Mouse (Mus musculus) thymus, postnatal 0 days (tissue): ENCODE measurements around the gene Ago1. TPM values are rescaled to one million over a fixed set of nuclear protein-coding genes. Genes with fewer than 3 reads are reported as not detected.

Experiments used
- DNase-seq: peaks from one replicate; pipeline ENCODE4 v3.0.0-alpha.2; 2015; ENCODE audit warnings: low spot score
- polyA plus RNA-seq: library from polyadenylated mRNA; unstranded; fragments of >200 nt; fragmentation: Nextera tagmentation; extraction: Ambion mirVana; gene quantifications from 2 replicates; pipeline ENCODE4 v1.2.1, GENCODE M21; 2015

Ago1 gene
- polyA plus RNA-seq, 1 experiment from 2014 or later, result 6.1 TPM

DNA sequence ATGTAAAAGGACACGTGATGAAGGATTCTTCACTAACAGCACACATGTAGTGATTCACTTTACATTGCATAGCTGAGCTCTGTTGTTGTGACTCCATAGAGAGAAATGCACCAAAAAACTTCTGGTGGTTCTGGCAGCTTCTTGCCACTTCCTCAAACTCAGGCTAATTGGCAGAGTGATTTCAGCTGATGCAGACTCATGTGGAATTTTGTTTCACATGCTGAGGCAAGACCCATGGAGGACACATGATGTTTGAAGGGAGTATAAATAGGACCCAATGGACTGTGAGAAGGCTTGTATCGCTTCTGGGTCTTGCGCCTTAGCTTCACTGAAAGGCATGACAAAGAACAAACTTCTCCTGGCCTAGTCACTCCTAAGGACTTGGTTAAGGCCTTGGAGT lies 55.9 kb downstream of the Ago1 start:
- DNase-seq, result no peak

Other genes starting within 250 kb of the Ago1 start
- gene Map7d1, start 212.2 kb downstream of the Ago1 start, polyA plus RNA-seq, result 15.9 and 18.2 TPM in 2 replicates
- 112 and 123 TPM in 2 replicates for gene Trappc3, start 206.3 kb downstream of the Ago1 start, polyA plus RNA-seq
- gene Col8a2, start 181.8 kb downstream of the Ago1 start, polyA plus RNA-seq, result 3.1 and 3.5 TPM in 2 replicates
- 70.4 and 73.0 TPM in 2 replicates for gene Adprhl2, start 146.9 kb downstream of the Ago1 start, polyA plus RNA-seq
- gene Tekt2, start 142.9 kb downstream of the Ago1 start, polyA plus RNA-seq, result 2.3 and 2.4 TPM in 2 replicates
- gene Ago3, start 39.0 kb downstream of the Ago1 start, polyA plus RNA-seq, result 11.1 and 13.6 TPM in 2 replicates
- 0.47 and 0.60 TPM in 2 replicates for gene Ago4, start 64.9 kb upstream of the Ago1 start, polyA plus RNA-seq
- 43.9 and 63.1 TPM in 2 replicates for gene Clspn, start 88.4 kb upstream of the Ago1 start, polyA plus RNA-seq
- 1.1 and 1.7 TPM in 2 replicates for gene 5730409E04Rik, start 141.2 kb upstream of the Ago1 start, polyA plus RNA-seq
- 566 and 594 TPM in 2 replicates for gene Psmb2, start 209.0 kb upstream of the Ago1 start, polyA plus RNA-seq